Mouse (Mus musculus): ENCODE results near the gene Olfr1174-ps.

The Olfr1174-ps gene

DNA sequence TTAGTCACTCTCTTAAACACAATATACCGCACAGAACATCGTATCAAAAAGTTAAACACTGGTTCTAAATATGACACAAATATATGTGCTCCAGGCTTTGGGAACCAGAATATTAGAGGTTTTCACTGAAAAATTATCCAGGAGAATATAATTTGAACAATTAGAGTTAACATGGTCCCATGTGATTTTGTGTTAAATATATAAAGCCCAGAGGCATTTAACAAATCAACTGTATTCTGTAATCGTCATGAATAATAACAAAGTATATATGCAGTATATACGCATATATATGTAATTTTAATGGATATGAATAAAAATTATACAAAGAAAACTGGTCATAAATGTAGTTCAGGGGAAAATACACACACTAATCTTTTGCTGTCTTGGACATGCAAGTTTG lies at the start of gene Olfr1174-ps:
Gene Olfr1174-ps, minus strand, starts transcription at position 101 of the 400 bp plus-strand sequence.
- DNase-seq, result no peak

GRCm38 (mm10) chr2:88356304-88356703 lies 41.4 kb upstream of the Olfr1174-ps start:
- no peak for DNase-seq

DNA sequence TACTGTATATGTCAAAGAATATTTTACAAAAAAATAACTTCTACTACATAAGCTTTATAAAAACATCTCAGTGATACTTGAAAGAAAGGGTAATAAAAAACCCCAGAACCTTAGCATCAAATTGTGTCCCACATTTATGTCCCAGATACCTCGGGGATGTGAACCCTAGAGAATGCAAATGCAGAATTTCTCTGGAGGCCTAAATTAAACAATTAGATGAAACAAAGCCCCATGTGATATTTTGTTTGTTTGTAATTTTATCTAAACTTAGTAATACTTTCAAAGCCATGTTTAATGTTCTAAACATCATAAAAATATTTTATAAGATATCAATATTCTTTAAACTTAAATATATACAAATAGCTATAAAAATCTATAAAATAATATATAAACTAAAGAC lies 31.5 kb upstream of the Olfr1174-ps start, which contains the start of gene Olfr1177-ps:
Gene Olfr1177-ps, minus strand, starts transcription at position 101 of the 400 bp plus-strand sequence.
- DNase-seq, result no peak

DNA sequence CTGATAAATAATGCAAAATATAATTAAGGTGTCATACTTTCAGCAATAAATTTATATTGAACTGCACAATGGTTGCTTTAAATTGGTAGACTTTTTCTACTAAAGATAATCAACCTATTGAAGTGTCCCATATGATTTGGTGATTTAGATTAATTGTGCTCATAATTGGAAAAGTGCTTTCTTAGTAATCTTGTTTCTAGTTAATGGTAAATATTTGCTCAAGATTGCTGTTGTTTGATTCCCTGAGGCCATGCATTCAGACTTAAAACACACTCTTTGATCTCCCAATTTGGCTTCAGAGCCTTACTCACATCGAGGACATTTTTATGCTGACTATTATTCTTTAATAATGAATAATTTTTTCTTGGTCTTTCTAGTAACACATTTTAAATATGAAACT lies 21.5 kb upstream of the Olfr1174-ps start, which contains the start of gene Olfr1176:
Gene Olfr1176, plus strand, starts transcription at position 301 of the 400 bp plus-strand sequence.
- DNase-seq, result no peak

DNA sequence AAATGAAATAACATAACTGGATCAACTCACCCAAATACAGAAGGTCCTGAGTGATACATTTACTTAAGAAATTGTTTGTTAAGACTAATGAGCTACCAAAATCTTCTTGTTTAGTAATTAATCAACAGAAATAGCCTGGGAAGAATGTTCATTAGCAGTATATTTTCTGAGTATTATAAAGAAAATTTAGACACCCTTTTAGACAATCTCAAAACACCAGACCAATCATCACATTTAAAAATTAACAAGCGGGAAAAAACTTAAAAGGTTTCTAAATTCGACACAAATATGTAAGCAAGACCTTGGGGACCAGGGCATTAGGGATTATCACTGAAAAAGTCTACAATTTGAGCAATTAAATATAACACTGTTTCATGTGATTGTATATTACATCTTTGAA lies 12.2 kb upstream of the Olfr1174-ps start, which contains the start of gene Olfr1175-ps:
Gene Olfr1175-ps, minus strand, starts transcription at position 101 of the 400 bp plus-strand sequence.
- no peak for DNase-seq

GRCm38 (mm10) chr2:88279775-88280174 lies 35.2 kb downstream of the Olfr1174-ps start, which contains the start of gene Olfr1173:
TSS of gene Olfr1173 (minus strand) at chr2:88279875.
- no peak for DNase-seq

Measured in cerebellum, adult 11 months (tissue).